Mouse (Mus musculus): ENCODE results near the gene Csf3. TPM values are rescaled to one million over a fixed set of nuclear protein-coding genes. Genes with fewer than 3 reads are reported as not detected.

The Csf3 gene
- total and polyA plus RNA-seq, 2 experiments from 2014 or later, result not detected

DNA sequence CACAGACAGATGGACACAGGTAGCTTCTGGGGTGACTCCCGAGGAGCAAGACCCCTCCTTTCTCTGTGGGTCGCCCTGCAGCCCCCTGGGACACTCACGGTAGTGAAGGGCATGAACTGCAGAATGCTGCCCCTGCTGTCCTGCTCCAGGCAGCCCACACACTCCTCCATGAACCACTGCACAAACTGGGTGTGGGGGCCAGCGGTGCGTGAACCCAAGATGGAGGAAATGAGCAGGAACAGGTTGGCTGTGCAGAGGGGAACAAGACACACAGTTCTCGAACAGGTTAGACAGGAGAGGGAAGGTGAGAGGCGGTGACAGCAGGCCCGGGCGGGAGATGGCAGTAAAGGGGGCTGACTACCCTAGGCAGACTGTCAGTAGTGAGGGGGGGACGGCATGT is 4.0 kb downstream of the Csf3 start:
- ATAC-seq (no peak), DNase-seq (ENCODE audit: low spot score) (no peak)
- WGBS, result 90% methylated on average over 10 of the region's 10 CpGs
- Histone ChIP-seq H3K4me2 (ENCODE audit: low read depth, low read length) (no peak overlapping the region), H3K9me3 (ENCODE audit: low read length) (no peaks in the 10 kb centered on the region), H3K4me1 (ENCODE audit: insufficient read depth, low read length) (no peaks in the 10 kb centered on the region), H3K27ac (no peak overlapping the region), H3K27me3 (ENCODE audit: insufficient read depth, low read length) (no peaks in the 10 kb centered on the region), H3K9ac (replicated peaks; ENCODE audit: low read length) (no peak overlapping the region), H3K36me3 (ENCODE audit: insufficient read depth, low read length) (peaks cover 33% of the 10 kb centered on the region), H3K4me3 (ENCODE audit: low read length) (no peak overlapping the region)
- no peak for TF ChIP-seq CTCF (IDR thresholded peaks at IDR 0.05; ENCODE audit: low read depth)

GRCm38 (mm10) chr11:98707401-98708281 is 6.6 kb downstream of the Csf3 start:
- Histone ChIP-seq H3K36me3 (ENCODE audit: insufficient read depth, low read length) (peaks cover 38% of the 10 kb centered on the region), H3K4me3 (ENCODE audit: low read length) (no peak overlapping the region), H3K27ac (no peak overlapping the region), H3K4me1 (ENCODE audit: insufficient read depth, low read length) (no peaks in the 10 kb centered on the region), H3K27me3 (ENCODE audit: insufficient read depth, low read length) (no peaks in the 10 kb centered on the region), H3K9me3 (ENCODE audit: low read length) (no peaks in the 10 kb centered on the region), H3K4me2 (ENCODE audit: low read depth, low read length) (no peak overlapping the region), H3K9ac (replicated peaks; ENCODE audit: low read length) (0 out of 2 replicates have a peak overlapping the region, but pooled peaks have one; percentile 18)
- TF ChIP-seq CTCF (IDR thresholded peaks at IDR 0.05; ENCODE audit: low read depth), result no peak
- ATAC-seq (no peak), DNase-seq (ENCODE audit: low spot score) (peak; percentile 45)
- WGBS, result 78% methylated on average over 22 of the region's 22 CpGs

DNA sequence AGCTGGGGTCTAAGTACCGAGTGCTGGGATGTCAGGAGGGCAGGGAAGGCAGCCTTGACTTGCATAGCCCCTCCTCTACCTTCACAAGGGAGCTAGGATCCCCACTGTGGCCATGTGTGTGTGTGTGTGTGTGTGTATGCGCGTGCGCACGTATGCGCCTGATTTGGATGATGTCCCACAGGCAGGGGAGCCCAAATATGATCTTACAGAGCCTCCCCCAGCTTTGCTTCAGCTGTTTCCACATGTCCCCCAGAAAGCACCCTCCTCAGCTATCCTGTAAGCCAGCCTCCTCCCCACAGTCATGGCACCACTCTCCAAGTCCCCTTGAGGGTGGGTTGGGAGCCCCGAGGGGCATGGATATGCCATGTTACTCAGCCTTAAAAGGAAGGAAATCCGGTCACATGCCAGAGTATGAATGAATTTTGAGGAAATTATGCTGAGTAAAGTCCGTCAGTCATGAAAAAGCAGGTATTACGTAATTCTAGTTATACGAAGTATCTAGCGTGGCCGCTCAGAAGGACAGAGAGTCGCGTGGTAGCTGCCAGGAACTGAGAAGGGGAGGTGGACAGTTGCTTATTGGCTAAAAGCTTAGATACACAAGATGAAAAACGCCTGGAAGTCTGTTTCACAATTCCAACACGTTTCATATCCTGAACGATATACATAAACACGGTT is 7.4 kb downstream of the Csf3 start:
- Histone ChIP-seq H3K9me3 (ENCODE audit: low read length) (no peaks in the 10 kb centered on the region), H3K36me3 (ENCODE audit: insufficient read depth, low read length) (peaks cover 42% of the 10 kb centered on the region), H3K4me1 (ENCODE audit: insufficient read depth, low read length) (no peaks in the 10 kb centered on the region), H3K27ac (no peak overlapping the region), H3K4me3 (ENCODE audit: low read length) (no peak overlapping the region), H3K9ac (replicated peaks; ENCODE audit: low read length) (no peak overlapping the region), H3K27me3 (ENCODE audit: insufficient read depth, low read length) (no peaks in the 10 kb centered on the region), H3K4me2 (ENCODE audit: low read depth, low read length) (no peak overlapping the region)
- WGBS, result 84% methylated on average over 19 of the region's 19 CpGs
- ATAC-seq (no peak), DNase-seq (ENCODE audit: low spot score) (no peak)
- no peak for TF ChIP-seq CTCF (IDR thresholded peaks at IDR 0.05; ENCODE audit: low read depth)

DNA sequence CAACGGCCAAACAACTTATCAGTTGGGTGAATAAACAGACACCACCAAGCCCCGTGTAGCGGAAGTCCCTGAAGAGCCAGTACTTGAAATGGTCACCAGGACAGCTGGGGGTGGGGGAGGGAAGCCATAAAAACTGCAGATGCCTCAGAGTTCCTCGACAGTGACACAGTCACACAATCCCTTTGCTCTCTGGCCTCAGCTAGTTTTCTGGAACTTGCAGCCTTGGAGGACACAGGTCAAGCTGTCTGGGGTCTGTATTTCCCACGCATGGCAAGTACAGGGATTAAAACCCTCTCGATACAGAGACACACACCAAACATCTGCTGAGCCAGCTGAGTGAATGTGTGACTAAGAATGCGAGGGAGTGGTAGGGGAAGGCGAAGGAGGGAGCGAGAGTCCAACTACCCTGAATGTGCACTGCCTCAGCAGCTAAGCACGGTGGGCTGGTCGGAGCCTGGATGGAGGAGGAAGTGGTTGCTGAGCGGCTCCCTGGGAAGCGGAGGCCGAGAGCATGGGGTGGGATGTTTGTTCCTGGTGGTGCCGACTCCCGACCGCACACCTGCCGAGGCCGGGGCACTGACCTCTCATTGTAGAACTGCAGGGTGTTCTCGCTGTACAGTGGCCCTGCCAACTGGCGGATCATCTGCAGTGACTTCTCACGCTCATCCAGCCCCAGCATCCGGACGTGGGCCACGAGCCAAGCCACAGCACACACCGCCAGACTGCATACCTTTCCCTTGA is 8.1 kb downstream of the Csf3 start:
- DNase-seq (ENCODE audit: low spot score) (no peak), ATAC-seq (no peak)

GRCm38 (mm10) chr11:98710416-98711045 is 9.5 kb downstream of the Csf3 start:
- ATAC-seq, result peak; percentile 24
- H3K27ac ChIP-seq, result no peak overlapping the region
- peaks cover 60% of the 10 kb centered on the region for H3K36me3 ChIP-seq (ENCODE audit: insufficient read depth, low read length)
- peak; percentile 98 for TF ChIP-seq CTCF (IDR thresholded peaks at IDR 0.05; ENCODE audit: low read depth)
- H3K9me3 ChIP-seq (ENCODE audit: low read length), result no peaks in the 10 kb centered on the region
- peak; percentile 89 for DNase-seq (ENCODE audit: low spot score)
- no peaks in the 10 kb centered on the region for H3K27me3 ChIP-seq (ENCODE audit: insufficient read depth, low read length)
- no peaks in the 10 kb centered on the region for H3K4me1 ChIP-seq (ENCODE audit: insufficient read depth, low read length)
- no peak overlapping the region for H3K9ac ChIP-seq (replicated peaks; ENCODE audit: low read length)
- H3K4me2 ChIP-seq (ENCODE audit: low read depth, low read length), result no peak overlapping the region
- WGBS, result 52% methylated on average over 12 of the region's 12 CpGs
- no peak overlapping the region for H3K4me3 ChIP-seq (ENCODE audit: low read length)

More for the DNA sequence above, 8.1 kb downstream of the Csf3 start:
- no peak overlapping the region for H3K27ac ChIP-seq
- H3K36me3 ChIP-seq (ENCODE audit: insufficient read depth, low read length), result peaks cover 49% of the 10 kb centered on the region
- H3K27me3 ChIP-seq (ENCODE audit: insufficient read depth, low read length), result no peaks in the 10 kb centered on the region
- 72% methylated on average over 26 of the region's 26 CpGs for WGBS
- no peak for TF ChIP-seq CTCF (IDR thresholded peaks at IDR 0.05; ENCODE audit: low read depth)
- no peak overlapping the region for H3K9ac ChIP-seq (replicated peaks; ENCODE audit: low read length)
- H3K4me3 ChIP-seq (ENCODE audit: low read length), result no peak overlapping the region
- H3K4me2 ChIP-seq (ENCODE audit: low read depth, low read length), result no peak overlapping the region
- H3K4me1 ChIP-seq (ENCODE audit: insufficient read depth, low read length), result no peaks in the 10 kb centered on the region
- H3K9me3 ChIP-seq (ENCODE audit: low read length), result no peaks in the 10 kb centered on the region

GRCm38 (mm10) chr11:98711046-98711434 is 10.0 kb downstream of the Csf3 start:
- no peak overlapping the region for H3K4me2 ChIP-seq (ENCODE audit: low read depth, low read length)
- H3K27me3 ChIP-seq (ENCODE audit: insufficient read depth, low read length), result no peaks in the 10 kb centered on the region
- WGBS, result 80% methylated on average over 4 of the region's 4 CpGs
- H3K4me3 ChIP-seq (ENCODE audit: low read length), result no peak overlapping the region
- DNase-seq (ENCODE audit: low spot score), result no peak
- H3K9me3 ChIP-seq (ENCODE audit: low read length), result no peaks in the 10 kb centered on the region
- TF ChIP-seq CTCF (IDR thresholded peaks at IDR 0.05; ENCODE audit: low read depth), result no peak
- H3K36me3 ChIP-seq (ENCODE audit: insufficient read depth, low read length), result peaks cover 57% of the 10 kb centered on the region
- no peak overlapping the region for H3K9ac ChIP-seq (replicated peaks; ENCODE audit: low read length)
- ATAC-seq, result no peak
- no peaks in the 10 kb centered on the region for H3K4me1 ChIP-seq (ENCODE audit: insufficient read depth, low read length)
- H3K27ac ChIP-seq, result no peak overlapping the region

All from hindbrain, postnatal 0 days (tissue).